Mouse (Mus musculus) stomach, postnatal 0 days (tissue): ENCODE measurements at regions not wholly inside any gene's neighbourhood (a gene's known extent, or its start where the extent isn't known, plus 50 kb on each side); places are given as distances from the start of the nearest gene placed in this dataset.
A peak's percentile ranks its signal among the peaks of the same experiment; 100 is the strongest.

Source experiments
- ATAC-seq: fragments of 200-750 bp; cut with Nextera tagmentation; 2 replicates; pipeline ENCODE4 v1.8.0; 2017; ENCODE audit not compliant: low FRiP score, low TSS enrichment
- DNase-seq: peaks from one replicate; pipeline ENCODE4 v3.0.0-alpha.2; 2016; ENCODE audit warnings: low spot score
- H3K27ac ChIP-seq: fragments of 300-500 bp; sonication (generic); replicated peaks from 2 replicates; pipeline ENCODE4 v1.5.1; 2014; ENCODE audit warnings: mild to moderate bottlenecking, control low read depth
- H3K27me3 ChIP-seq: fragments of 300-500 bp; sonication (generic); 2 replicates; pipeline ENCODE4 v1.6.1; 2014; ENCODE audit warnings: low read length; ENCODE audit not compliant: control insufficient read depth, insufficient read depth
- H3K36me3 ChIP-seq: fragments of 300-500 bp; sonication (generic); 2 replicates; pipeline ENCODE4 v1.6.1; 2014; ENCODE audit warnings: low read length, mixed read lengths; ENCODE audit not compliant: control insufficient read depth, insufficient read depth
- H3K4me1 ChIP-seq: fragments of 300-500 bp; sonication (generic); replicated peaks from 2 replicates; pipeline ENCODE4 v1.6.1; 2014; ENCODE audit warnings: antibody characterized with exemption; ENCODE audit not compliant: control insufficient read depth, insufficient read depth
- H3K4me2 ChIP-seq: fragments of 300-500 bp; sonication (generic); replicated peaks from 2 replicates; pipeline ENCODE4 v1.6.1; 2014; ENCODE audit warnings: low read depth, mild to moderate bottlenecking, control low read depth, moderate library complexity
- H3K4me3 ChIP-seq: fragments of 300-500 bp; sonication (generic); 2 replicates; pipeline ENCODE4 v1.5.1; 2014; ENCODE audit warnings: low read depth, low read length, control low read depth
- H3K9ac ChIP-seq: fragments of 300-500 bp; sonication (generic); 2 replicates; pipeline ENCODE4 v1.6.1; 2014; ENCODE audit warnings: mild to moderate bottlenecking, low read length, control low read depth, mixed read lengths
- H3K9me3 ChIP-seq: fragments of 300-500 bp; sonication (generic); 2 replicates; pipeline ENCODE4 v1.6.1; 2016; ENCODE audit warnings: low read length; ENCODE audit not compliant: control insufficient read depth
- CTCF ChIP-seq: IDR thresholded peaks from 2 replicates; pipeline ENCODE4 v1.5.1; 2016; ENCODE audit warnings: antibody characterized with exemption, low read depth, mild to moderate bottlenecking, moderate library complexity
- EP300 ChIP-seq: optimal IDR thresholded peaks from 2 replicates; pipeline ENCODE3; 2016; ENCODE audit warnings: antibody characterized with exemption
- WGBS: fragments of 180-500 bp; shearing (Covaris S2); extraction: QIAGEN DNeasy Blood & Tissue Kit; methylation state at CpG from one replicate; pipeline ENCODE4 v1.1.7; 2014; 5-methylcytosine and 5-hydroxymethylcytosine counted together

DNA sequence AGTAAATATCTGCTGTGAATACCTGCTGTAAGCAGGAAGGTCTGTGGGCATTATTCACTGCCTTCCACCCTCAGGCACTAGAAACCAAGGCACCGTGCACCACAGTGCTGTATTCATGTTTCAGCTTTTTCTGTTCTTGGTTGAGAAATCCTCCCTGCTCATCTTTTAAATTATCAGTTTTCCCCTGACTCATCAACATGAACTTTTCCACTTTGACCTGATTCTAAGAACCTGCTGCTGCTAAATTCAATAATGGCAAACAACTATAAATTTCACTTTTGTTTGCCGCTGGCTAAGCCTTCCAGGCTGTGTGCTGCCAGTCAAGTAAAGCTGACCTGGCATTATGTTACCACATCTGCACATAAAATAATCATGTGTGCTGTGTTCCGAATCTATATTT, 126.1 kb upstream of the Gpc5 start:
- Histone ChIP-seq H3K27ac (no peak overlapping the region), H3K9me3 (no peaks in the 10 kb centered on the region), H3K9ac (no peak overlapping the region), H3K36me3 (no peaks in the 10 kb centered on the region), H3K4me3 (no peak overlapping the region), H3K4me2 (no peak overlapping the region), H3K27me3 (no peaks in the 10 kb centered on the region), H3K4me1 (no peaks in the 10 kb centered on the region)
- TF ChIP-seq EP300 (no peak), CTCF (no peak)
- 54% methylated on average over 3 of the region's 3 CpGs for WGBS
- DNase-seq (no peak), ATAC-seq (no peak)

DNA sequence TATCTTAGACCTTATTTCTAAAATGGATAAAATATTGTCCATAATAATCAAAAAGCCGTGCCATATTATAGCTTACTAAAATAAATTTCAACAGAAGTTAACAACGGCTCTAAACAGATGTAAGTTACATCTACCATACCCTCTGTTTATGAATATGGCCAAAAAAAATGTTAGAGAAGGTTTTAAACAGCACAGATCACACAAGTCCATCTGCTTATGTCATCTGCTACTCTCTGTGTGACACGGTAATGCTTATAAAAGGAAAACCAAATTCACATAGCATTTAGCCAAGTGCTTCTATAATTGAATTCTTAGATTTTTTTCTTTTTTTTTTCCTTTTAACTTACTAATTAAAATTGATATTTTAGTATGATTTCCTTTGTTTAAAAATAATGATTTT, 123.0 kb upstream of the Gpc5 start:
- Histone ChIP-seq H3K9me3 (no peaks in the 10 kb centered on the region), H3K4me2 (no peak overlapping the region), H3K4me1 (no peaks in the 10 kb centered on the region), H3K27ac (no peak overlapping the region), H3K4me3 (no peak overlapping the region), H3K27me3 (no peaks in the 10 kb centered on the region), H3K9ac (no peak overlapping the region), H3K36me3 (no peaks in the 10 kb centered on the region)
- no peak for DNase-seq
- TF ChIP-seq EP300 (no peak), CTCF (no peak)
- WGBS, result 78% methylated on average over 3 of the region's 3 CpGs
- no peak for ATAC-seq

DNA sequence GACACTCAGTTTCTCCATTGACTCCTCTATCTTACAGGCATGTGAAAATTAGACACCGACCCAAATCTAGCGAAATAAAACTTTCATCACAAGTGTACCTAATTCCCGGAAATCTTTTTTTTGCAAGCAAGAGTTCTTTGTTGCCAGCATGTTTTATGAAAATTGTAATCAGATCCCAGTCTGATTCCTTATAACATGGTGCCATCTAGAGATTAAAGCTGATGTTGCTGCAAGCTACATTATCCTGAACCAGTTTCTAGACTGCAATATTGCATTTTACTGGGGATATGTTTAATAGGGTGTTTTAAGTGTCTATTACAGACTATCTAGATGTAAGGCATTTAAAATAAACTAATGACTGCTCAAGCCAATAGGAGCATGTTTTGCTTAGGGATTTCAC, 110.9 kb upstream of the Gpc5 start:
- DNase-seq, result no peak
- no peaks in the 10 kb centered on the region for H3K36me3 ChIP-seq
- WGBS, result 64% methylated on average over 3 of the region's 3 CpGs

DNA sequence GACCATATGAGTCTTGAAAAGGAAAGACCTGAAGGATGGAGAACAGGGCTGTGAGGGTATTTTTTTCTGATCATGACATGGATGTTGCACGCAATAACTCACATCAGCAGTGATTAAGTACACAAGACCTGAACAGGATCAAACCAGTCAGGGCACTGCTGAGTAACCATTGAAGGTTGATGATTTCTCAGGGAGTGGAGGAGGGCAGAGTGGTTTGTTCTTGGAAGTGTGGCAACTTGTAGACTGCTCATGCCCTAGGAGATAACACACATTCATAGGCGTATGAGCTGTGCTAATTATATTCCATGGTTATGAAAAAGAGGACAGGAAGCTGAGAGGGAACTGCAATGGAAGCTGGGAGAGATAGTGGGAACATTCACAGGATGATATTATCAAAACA, 88.8 kb upstream of the Gpc5 start:
- Histone ChIP-seq H3K36me3 (no peaks in the 10 kb centered on the region), H3K9me3 (no peaks in the 10 kb centered on the region), H3K27ac (no peak overlapping the region), H3K4me2 (no peak overlapping the region), H3K4me3 (no peak overlapping the region), H3K27me3 (no peaks in the 10 kb centered on the region), H3K9ac (no peak overlapping the region), H3K4me1 (no peaks in the 10 kb centered on the region)
- 55% methylated on average over 2 of the region's 2 CpGs for WGBS
- DNase-seq, result peak; percentile 15
- ATAC-seq, result peak; percentile 90
- TF ChIP-seq EP300 (no peak), CTCF (no peak)

More for the DNA sequence above, 110.9 kb upstream of the Gpc5 start:
- Histone ChIP-seq H3K9ac (no peak overlapping the region), H3K9me3 (no peaks in the 10 kb centered on the region), H3K27ac (no peak overlapping the region), H3K4me3 (no peak overlapping the region), H3K27me3 (no peaks in the 10 kb centered on the region), H3K4me2 (no peak overlapping the region), H3K4me1 (no peaks in the 10 kb centered on the region)
- ATAC-seq, result no peak
- TF ChIP-seq EP300 (no peak), CTCF (peak; percentile 65)

DNA sequence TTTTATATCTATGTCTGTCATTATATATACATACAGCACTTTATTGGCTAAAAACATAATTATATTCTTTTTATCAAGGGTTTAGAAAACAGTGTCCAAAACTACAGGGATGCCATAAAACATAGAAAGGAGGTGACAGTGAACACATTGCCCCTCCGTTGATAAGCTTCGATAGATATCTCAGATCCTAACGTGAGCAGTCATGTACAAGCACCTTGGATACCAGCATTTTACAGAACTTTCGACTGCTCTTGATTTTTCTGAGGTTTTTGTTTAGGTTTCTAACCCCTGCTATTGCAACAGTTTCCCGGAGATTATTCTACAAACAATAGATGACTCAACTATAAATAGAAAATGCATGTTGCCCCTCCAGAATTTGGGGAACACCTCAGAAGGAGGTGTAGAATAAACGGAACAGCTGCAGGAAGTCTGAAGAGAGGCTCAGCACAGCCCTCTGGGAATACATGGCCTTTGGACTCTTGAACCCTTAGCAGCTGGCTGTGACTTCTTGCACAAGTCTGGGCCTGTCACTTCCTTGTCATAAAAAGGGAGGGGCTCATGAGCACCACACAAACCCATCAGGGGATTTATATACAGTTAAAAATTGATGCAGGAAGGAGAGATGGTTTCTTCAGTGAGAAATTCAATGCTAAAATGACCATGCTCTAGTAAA, 87.1 kb upstream of the Gpc5 start:
- H3K36me3 ChIP-seq, result no peaks in the 10 kb centered on the region
- DNase-seq, result peak; percentile 34
- no peak overlapping the region for H3K27ac ChIP-seq
- 37% methylated on average over 6 of the region's 6 CpGs for WGBS
- no peak overlapping the region for H3K4me2 ChIP-seq
- H3K9me3 ChIP-seq, result no peaks in the 10 kb centered on the region
- no peak overlapping the region for H3K4me3 ChIP-seq
- H3K9ac ChIP-seq, result no peak overlapping the region
- TF ChIP-seq EP300, result no peak
- no peak for TF ChIP-seq CTCF
- peak; percentile 92 for ATAC-seq
- no peaks in the 10 kb centered on the region for H3K27me3 ChIP-seq
- no peaks in the 10 kb centered on the region for H3K4me1 ChIP-seq

DNA sequence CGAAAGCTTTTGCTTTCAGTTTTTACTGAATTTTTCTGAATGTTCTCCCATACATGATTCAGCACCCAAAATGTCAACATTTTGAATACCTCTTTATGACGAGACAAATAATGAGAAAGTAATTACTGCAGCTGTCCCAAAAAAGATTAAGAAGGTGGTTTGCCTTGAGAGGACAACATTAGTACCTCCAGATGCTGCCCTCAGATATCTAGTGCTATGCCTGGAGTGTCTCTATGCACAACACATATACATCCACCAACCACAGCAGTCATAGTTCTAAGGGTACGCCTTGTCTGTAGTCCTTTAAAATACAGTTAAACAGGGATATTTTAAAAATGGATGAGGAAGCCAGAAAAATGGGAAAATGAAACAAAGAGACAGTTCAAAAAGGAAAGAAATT, 81.1 kb upstream of the Gpc5 start:
- DNase-seq (no peak), ATAC-seq (no peak)
- Histone ChIP-seq H3K4me2 (no peak overlapping the region), H3K36me3 (no peaks in the 10 kb centered on the region), H3K9me3 (no peaks in the 10 kb centered on the region), H3K27ac (no peak overlapping the region), H3K9ac (no peak overlapping the region), H3K4me3 (no peak overlapping the region), H3K4me1 (no peaks in the 10 kb centered on the region), H3K27me3 (no peaks in the 10 kb centered on the region)
- WGBS, result 81% methylated on average over 3 of the region's 3 CpGs
- no peak for TF ChIP-seq EP300
- TF ChIP-seq CTCF, result no peak
